8 mouse cellular contexts compared by ENCODE assay signal in the genomic region with DNA sequence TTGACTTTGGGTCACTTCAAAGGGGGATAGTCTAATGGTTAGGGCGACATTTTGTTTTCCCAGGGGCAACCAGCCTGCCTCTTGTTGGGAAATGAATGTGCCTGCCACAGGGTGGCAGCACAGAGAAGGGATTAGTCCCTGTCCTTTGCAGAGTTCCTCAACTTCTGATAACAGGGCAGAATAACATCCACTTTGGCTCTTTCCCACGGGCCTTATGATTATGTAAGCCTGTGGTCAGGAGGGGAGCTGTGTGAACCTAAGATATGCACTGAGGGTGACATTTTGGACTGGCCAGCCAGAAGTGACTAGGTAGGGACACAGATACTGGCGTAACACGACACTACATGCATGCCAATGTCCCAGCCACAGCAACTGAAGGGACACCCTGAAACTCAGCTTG. TPM values are rescaled to one million over a fixed set of nuclear protein-coding genes. Genes with fewer than 3 reads are reported as not detected.
DNase-seq lines count a peak whose midpoint lies in the region; ATAC-seq lines count a peak whose summit lies in the region.

No protein-coding gene starts in this region.

- no peaks in the 10 kb centered on the region for H3K27me3 ChIP-seq in hindbrain, embryonic 11.5 days (ENCODE audit: control insufficient read depth, insufficient read depth, low read length)
- no peaks in the 10 kb centered on the region for H3K27me3 ChIP-seq in hindbrain, embryonic 12.5 days
- H3K27me3 ChIP-seq in midbrain, embryonic 13.5 days: no peaks in the 10 kb centered on the region
- H3K27me3 ChIP-seq in stomach, embryonic 16.5 days (ENCODE audit: control insufficient read depth, insufficient read depth, low read length): no peaks in the 10 kb centered on the region

- H3K4me1 ChIP-seq in hindbrain, embryonic 11.5 days (replicated peaks; ENCODE audit: control insufficient read depth, insufficient read depth, low read length): no peaks in the 10 kb centered on the region
- peaks cover 5% of the 10 kb centered on the region; the same call in 1 of the 2 replicates for H3K4me1 ChIP-seq in hindbrain, embryonic 12.5 days
- peaks cover 4% of the 10 kb centered on the region; the same call in 1 of the 2 replicates for H3K4me1 ChIP-seq in midbrain, embryonic 13.5 days (replicated peaks)
- no peaks in the 10 kb centered on the region; the same call in 1 of the 2 replicates for H3K4me1 ChIP-seq in stomach, embryonic 16.5 days (ENCODE audit: control insufficient read depth, insufficient read depth, low read length)

- ATAC-seq in hindbrain, embryonic 11.5 days (ENCODE audit: low FRiP score): 0 out of 2 replicates have a peak, but pooled peaks have one; percentile 18
- no peak for ATAC-seq in hindbrain, embryonic 12.5 days (ENCODE audit: low FRiP score)
- peak; percentile 89 for ATAC-seq in erythroblast, adult 5-6 weeks (replicated peaks; ENCODE audit: low FRiP score, poor library complexity, severe bottlenecking)
- 0 out of 2 replicates have a peak, but pooled peaks have one; percentile 17 for ATAC-seq in midbrain, embryonic 13.5 days
- peak; percentile 23; the same call in 1 of the 2 replicates for ATAC-seq in stomach, embryonic 16.5 days (ENCODE audit: insufficient read depth, low FRiP score)

- no peak overlapping the region for H3K4me2 ChIP-seq in hindbrain, embryonic 11.5 days (replicated peaks; ENCODE audit: low read depth, low read length)
- H3K4me2 ChIP-seq in hindbrain, embryonic 12.5 days (replicated peaks): no peak overlapping the region
- H3K4me2 ChIP-seq in midbrain, embryonic 13.5 days (replicated peaks): no peak overlapping the region
- no peak overlapping the region for H3K4me2 ChIP-seq in stomach, embryonic 16.5 days (ENCODE audit: low read depth, low read length)

- intact Hi-C loops in heart, postnatal 36 days (cut with DNase I): no loop called here
- intact Hi-C loops in left cerebral cortex, postnatal 14 days (cut with DNase I): no loop called here

- H3K27ac ChIP-seq in hindbrain, embryonic 11.5 days (ENCODE audit: low read depth, low read length): no peak overlapping the region
- H3K27ac ChIP-seq in hindbrain, embryonic 12.5 days: no peak overlapping the region
- H3K27ac ChIP-seq in midbrain, embryonic 13.5 days: no peak overlapping the region
- no peak overlapping the region for H3K27ac ChIP-seq in stomach, embryonic 16.5 days (ENCODE audit: low read length)

- no peaks in the 10 kb centered on the region for H3K36me3 ChIP-seq in hindbrain, embryonic 11.5 days (ENCODE audit: control insufficient read depth, insufficient read depth, low read length)
- no peaks in the 10 kb centered on the region for H3K36me3 ChIP-seq in hindbrain, embryonic 12.5 days
- no peaks in the 10 kb centered on the region for H3K36me3 ChIP-seq in midbrain, embryonic 13.5 days
- H3K36me3 ChIP-seq in stomach, embryonic 16.5 days (ENCODE audit: control insufficient read depth, insufficient read depth, low read length): no peaks in the 10 kb centered on the region

- no peaks in the 10 kb centered on the region for H3K9me3 ChIP-seq in hindbrain, embryonic 11.5 days (ENCODE audit: control insufficient read depth, low read length)
- no peaks in the 10 kb centered on the region for H3K9me3 ChIP-seq in hindbrain, embryonic 12.5 days (replicated peaks)
- H3K9me3 ChIP-seq in midbrain, embryonic 13.5 days: no peaks in the 10 kb centered on the region
- H3K9me3 ChIP-seq in stomach, embryonic 16.5 days (replicated peaks; ENCODE audit: control insufficient read depth, low read length): no peaks in the 10 kb centered on the region

- H3K4me3 ChIP-seq in hindbrain, embryonic 11.5 days (ENCODE audit: low read depth, low read length): no peak overlapping the region
- no peak overlapping the region for H3K4me3 ChIP-seq in hindbrain, embryonic 12.5 days
- H3K4me3 ChIP-seq in midbrain, embryonic 13.5 days (replicated peaks): no peak overlapping the region
- H3K4me3 ChIP-seq in stomach, embryonic 16.5 days (replicated peaks; ENCODE audit: low read length): no peak overlapping the region

- no peak overlapping the region; the same call in 1 of the 2 replicates for H3K9ac ChIP-seq in hindbrain, embryonic 11.5 days (ENCODE audit: low read depth, low read length)
- no peak overlapping the region for H3K9ac ChIP-seq in hindbrain, embryonic 12.5 days
- 0 out of 2 replicates have a peak overlapping the region, but pooled peaks have one; percentile 26 for H3K9ac ChIP-seq in midbrain, embryonic 13.5 days (replicated peaks)
- H3K9ac ChIP-seq in stomach, embryonic 16.5 days (ENCODE audit: low read length): no peak overlapping the region

- 31% methylated on average over 4 of the region's 4 CpGs for WGBS in hindbrain, embryonic 11.5 days
- WGBS in hindbrain, embryonic 12.5 days: 36% methylated on average over 4 of the region's 4 CpGs
- WGBS in midbrain, embryonic 13.5 days: 27% methylated on average over 4 of the region's 4 CpGs
- WGBS in stomach, embryonic 16.5 days: 26% methylated on average over 4 of the region's 4 CpGs

- DNase-seq in hindbrain, embryonic 11.5 days (ENCODE audit: low spot score): peak; percentile 64
- peak; percentile 27 for DNase-seq in T-cell, adult 2 months (ENCODE audit: low spot score)
- DNase-seq in heart, postnatal 36 days: peak; percentile 59 to 64
- DNase-seq in left cerebral cortex, postnatal 14 days (ENCODE audit: low spot score in 2 of 2): peak; percentile 63 to 76

RNA-seq across cellular contexts. Expression of gene Rpl32, which starts 5.6 kb away (rescaled TPM):
- 1,766 and 1,778 TPM in 2 replicates for polyA plus RNA-seq in hindbrain, embryonic 11.5 days (2014; fragmentation: Nextera tagmentation; extraction: Ambion mirVana)
- polyA plus RNA-seq in hindbrain, embryonic 12.5 days (2016; fragmentation: Nextera tagmentation; extraction: Ambion mirVana): 1,424 and 1,629 TPM in 2 replicates
- 738 and 1,031 TPM in 2 replicates for total RNA-seq in erythroblast, adult 5-6 weeks (2015; ENCODE audit: low replicate concordance)
- 502 and 613 TPM in 2 replicates for total RNA-seq in erythroblast, adult 5-6 weeks (2017; ENCODE audit: low replicate concordance)
- total RNA-seq in heart, postnatal 36 days (2021): 100 to 1,000 TPM; 621 to 649 TPM
- total RNA-seq in left cerebral cortex, postnatal 14 days (2021): 100 to 1,000 TPM; 508 TPM
- polyA plus RNA-seq in midbrain, embryonic 13.5 days (2015; fragmentation: Nextera tagmentation; extraction: Ambion mirVana): 1,380 and 1,385 TPM in 2 replicates
- polyA plus RNA-seq in stomach, embryonic 16.5 days (2015; fragmentation: Nextera tagmentation; extraction: Ambion mirVana): 1,851 and 2,115 TPM in 2 replicates

RNA-seq across cellular contexts. Expression of gene Efcab12, which starts 24.1 kb away (rescaled TPM):
- 2.1 TPM in 2 replicates for polyA plus RNA-seq in hindbrain, embryonic 11.5 days (2014; fragmentation: Nextera tagmentation; extraction: Ambion mirVana)
- 2.3 TPM in 2 replicates for polyA plus RNA-seq in hindbrain, embryonic 12.5 days (2016; fragmentation: Nextera tagmentation; extraction: Ambion mirVana)
- total RNA-seq in erythroblast, adult 5-6 weeks (2015; ENCODE audit: low replicate concordance): not detected in 2 replicates
- not detected in 2 replicates for total RNA-seq in erythroblast, adult 5-6 weeks (2017; ENCODE audit: low replicate concordance)
- total RNA-seq in heart, postnatal 36 days (2021): under 1 TPM; 0.35 to 0.53 TPM
- total RNA-seq in left cerebral cortex, postnatal 14 days (2021): 1 to 10 TPM; 3.4 to 4.8 TPM
- polyA plus RNA-seq in midbrain, embryonic 13.5 days (2015; fragmentation: Nextera tagmentation; extraction: Ambion mirVana): 2.2 and 3.2 TPM in 2 replicates
- polyA plus RNA-seq in stomach, embryonic 16.5 days (2015; fragmentation: Nextera tagmentation; extraction: Ambion mirVana): 0.60 and 0.65 TPM in 2 replicates

RNA-seq across cellular contexts. Expression of gene Mbd4, which starts 39.1 kb away (rescaled TPM):
- 22.2 and 24.5 TPM in 2 replicates for polyA plus RNA-seq in hindbrain, embryonic 11.5 days (2014; fragmentation: Nextera tagmentation; extraction: Ambion mirVana)
- 19.8 and 22.4 TPM in 2 replicates for polyA plus RNA-seq in hindbrain, embryonic 12.5 days (2016; fragmentation: Nextera tagmentation; extraction: Ambion mirVana)
- 1.7 and 2.7 TPM in 2 replicates for total RNA-seq in erythroblast, adult 5-6 weeks (2015; ENCODE audit: low replicate concordance)
- total RNA-seq in erythroblast, adult 5-6 weeks (2017; ENCODE audit: low replicate concordance): 9.9 and 13.4 TPM in 2 replicates
- 1 to 10 TPM; 1.2 TPM for total RNA-seq in heart, postnatal 36 days (2021)
- total RNA-seq in left cerebral cortex, postnatal 14 days (2021): 1 to 10 TPM; 7.4 to 8.1 TPM
- 14.5 and 14.9 TPM in 2 replicates for polyA plus RNA-seq in midbrain, embryonic 13.5 days (2015; fragmentation: Nextera tagmentation; extraction: Ambion mirVana)
- polyA plus RNA-seq in stomach, embryonic 16.5 days (2015; fragmentation: Nextera tagmentation; extraction: Ambion mirVana): 14.9 and 15.0 TPM in 2 replicates

RNA-seq across cellular contexts. Expression of gene Ift122, which starts 39.2 kb away (rescaled TPM):
- polyA plus RNA-seq in hindbrain, embryonic 11.5 days (2014; fragmentation: Nextera tagmentation; extraction: Ambion mirVana): 22.5 and 26.8 TPM in 2 replicates
- polyA plus RNA-seq in hindbrain, embryonic 12.5 days (2016; fragmentation: Nextera tagmentation; extraction: Ambion mirVana): 28.4 and 31.5 TPM in 2 replicates
- 0.42 TPM in 1 of 2 replicates, not detected in the other for total RNA-seq in erythroblast, adult 5-6 weeks (2015; ENCODE audit: low replicate concordance)
- 3.7 TPM in 1 of 2 replicates, not detected in the other for total RNA-seq in erythroblast, adult 5-6 weeks (2017; ENCODE audit: low replicate concordance)
- 1 to 10 TPM; 9.1 to 9.4 TPM for total RNA-seq in heart, postnatal 36 days (2021)
- 10 to 100 TPM; 31.6 to 35.1 TPM for total RNA-seq in left cerebral cortex, postnatal 14 days (2021)
- 25.8 and 28.8 TPM in 2 replicates for polyA plus RNA-seq in midbrain, embryonic 13.5 days (2015; fragmentation: Nextera tagmentation; extraction: Ambion mirVana)
- 21.0 and 21.1 TPM in 2 replicates for polyA plus RNA-seq in stomach, embryonic 16.5 days (2015; fragmentation: Nextera tagmentation; extraction: Ambion mirVana)

RNA-seq across cellular contexts. Expression of gene Cand2, which starts 39.8 kb away (rescaled TPM):
- 20.2 and 23.3 TPM in 2 replicates for polyA plus RNA-seq in hindbrain, embryonic 11.5 days (2014; fragmentation: Nextera tagmentation; extraction: Ambion mirVana)
- polyA plus RNA-seq in hindbrain, embryonic 12.5 days (2016; fragmentation: Nextera tagmentation; extraction: Ambion mirVana): 35.6 and 37.3 TPM in 2 replicates
- total RNA-seq in erythroblast, adult 5-6 weeks (2015; ENCODE audit: low replicate concordance): 0.21 TPM in 1 of 2 replicates, not detected in the other
- total RNA-seq in erythroblast, adult 5-6 weeks (2017; ENCODE audit: low replicate concordance): 0.14 and 0.17 TPM in 2 replicates
- total RNA-seq in heart, postnatal 36 days (2021): 10 to 100 TPM; 72.4 to 76.5 TPM
- 1 to 10 TPM; 2.0 to 2.6 TPM for total RNA-seq in left cerebral cortex, postnatal 14 days (2021)
- 16.4 and 18.5 TPM in 2 replicates for polyA plus RNA-seq in midbrain, embryonic 13.5 days (2015; fragmentation: Nextera tagmentation; extraction: Ambion mirVana)
- polyA plus RNA-seq in stomach, embryonic 16.5 days (2015; fragmentation: Nextera tagmentation; extraction: Ambion mirVana): 19.6 and 22.6 TPM in 2 replicates
